Mouse (Mus musculus): Measurements from ENCODE around the gene 4931406P16Rik. TPM values are rescaled to one million over a fixed set of nuclear protein-coding genes. Genes with fewer than 3 reads are reported as not detected.
A peak's percentile ranks its signal among the peaks of the same experiment; 100 is the strongest.

Gene 4931406P16Rik
- 32.2 and 33.3 TPM in 2 replicates for polyA plus RNA-seq (2015; fragmentation: Nextera tagmentation; extraction: Ambion mirVana)

GRCm38 (mm10) chr7:34313443-34313875 lies at the start of gene 4931406P16Rik:
Gene 4931406P16Rik (minus strand): TSS chr7:34313551.
- ATAC-seq (ENCODE audit: low FRiP score, low read depth) = peak; percentile 94
- peak within 1 kb of the TSS; percentile 88 for H3K4me3 ChIP-seq
- peak within 1 kb of the TSS; percentile 87 for H3K9ac ChIP-seq
- peaks cover 18% of the 10 kb centered on the region for H3K4me1 ChIP-seq (replicated peaks)
- no peaks in the 10 kb centered on the region for H3K9me3 ChIP-seq
- peak within 1 kb of the TSS; percentile 88 for H3K27ac ChIP-seq (replicated peaks)
- 1% methylated on average over 36 of the region's 41 CpGs for WGBS
- peak within 1 kb of the TSS; percentile 54 for H3K4me2 ChIP-seq
- H3K36me3 ChIP-seq = no peaks in the 10 kb centered on the region
- H3K27me3 ChIP-seq = no peaks in the 10 kb centered on the region

- Histone ChIP-seq H3K36me3 (peaks cover 45% of the 10 kb centered on the region), H3K27ac (replicated peaks) (no peak overlapping the region), H3K4me1 (replicated peaks) (no peaks in the 10 kb centered on the region), H3K4me2 (no peak overlapping the region), H3K4me3 (no peak overlapping the region), H3K9me3 (no peaks in the 10 kb centered on the region), H3K27me3 (no peaks in the 10 kb centered on the region), H3K9ac (no peak overlapping the region)
- whole genome bisulfite sequencing = 100% methylated on average over 4 of the region's 4 CpGs
- no peak for ATAC-seq (ENCODE audit: low FRiP score, low read depth)
These were observed 42.3 kb upstream of the 4931406P16Rik start for GRCm38 (mm10) chr7:34355629-34356028.

DNA sequence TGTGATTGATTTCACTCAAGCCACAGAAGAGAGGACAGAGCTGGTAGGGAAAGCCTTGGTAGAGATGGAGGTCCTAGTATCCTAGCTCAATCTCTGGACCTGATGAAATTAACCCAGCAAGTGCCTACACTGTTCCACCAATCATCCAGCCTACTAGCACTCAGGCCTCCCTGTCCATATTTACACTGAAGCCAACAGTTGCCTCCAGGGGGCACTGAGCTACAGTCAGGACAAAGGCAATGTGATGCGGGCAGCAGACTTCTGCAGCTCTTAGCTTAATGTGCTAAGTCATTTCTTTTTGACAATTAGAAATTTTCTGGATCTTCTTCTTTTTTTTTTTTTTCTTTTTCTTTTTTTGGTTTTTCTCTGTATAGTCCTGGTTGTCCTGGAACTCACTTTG lies 38.6 kb upstream of the 4931406P16Rik start:
- Histone ChIP-seq H3K4me2 (no peak overlapping the region), H3K27me3 (no peaks in the 10 kb centered on the region), H3K36me3 (peaks cover 67% of the 10 kb centered on the region), H3K9me3 (no peaks in the 10 kb centered on the region), H3K9ac (no peak overlapping the region), H3K4me3 (no peak overlapping the region), H3K27ac (replicated peaks) (no peak overlapping the region), H3K4me1 (replicated peaks) (no peaks in the 10 kb centered on the region)
- WGBS = 77% methylated on average over 1 of the region's 1 CpGs
- ATAC-seq (ENCODE audit: low FRiP score, low read depth) = no peak

- Histone ChIP-seq H3K4me3 (no peak overlapping the region), H3K27ac (replicated peaks) (no peak overlapping the region), H3K36me3 (peaks cover 80% of the 10 kb centered on the region), H3K4me2 (no peak overlapping the region), H3K9me3 (no peaks in the 10 kb centered on the region), H3K9ac (no peak overlapping the region), H3K27me3 (no peaks in the 10 kb centered on the region), H3K4me1 (replicated peaks) (no peaks in the 10 kb centered on the region)
- ATAC-seq (ENCODE audit: low FRiP score, low read depth) = no peak
- WGBS = 91% methylated on average over 5 of the region's 5 CpGs
These were observed 36.8 kb upstream of the 4931406P16Rik start for GRCm38 (mm10) chr7:34350166-34350565.

DNA sequence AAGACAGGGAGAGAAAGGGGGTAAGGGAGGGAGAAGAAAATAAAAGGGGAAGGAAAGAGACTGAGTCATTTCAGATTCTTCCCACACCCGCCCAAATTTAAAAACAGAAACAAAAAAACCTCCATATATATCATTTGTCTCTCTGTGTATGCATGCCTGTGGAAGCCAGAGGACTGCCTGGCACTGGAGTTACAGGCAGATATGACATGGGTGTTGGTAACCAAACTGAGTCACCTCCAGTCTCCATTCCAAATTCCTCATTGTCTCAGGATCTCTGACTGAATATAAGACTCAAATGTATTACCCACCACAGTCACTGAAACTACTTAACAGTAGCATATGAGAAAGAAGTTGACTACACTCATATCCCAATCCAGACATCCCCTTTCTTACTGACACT lies 34.7 kb upstream of the 4931406P16Rik start:
- Histone ChIP-seq H3K4me1 (replicated peaks) (no peaks in the 10 kb centered on the region), H3K9me3 (no peaks in the 10 kb centered on the region), H3K27ac (replicated peaks) (no peak overlapping the region), H3K36me3 (peaks cover 87% of the 10 kb centered on the region), H3K4me3 (no peak overlapping the region), H3K4me2 (no peak overlapping the region), H3K27me3 (no peaks in the 10 kb centered on the region), H3K9ac (no peak overlapping the region)
- no peak for ATAC-seq (ENCODE audit: low FRiP score, low read depth)
- 93% methylated on average over 1 of the region's 1 CpGs for WGBS

GRCm38 (mm10) chr7:34347041-34347440 lies 33.7 kb upstream of the 4931406P16Rik start:
- Histone ChIP-seq H3K4me2 (no peak overlapping the region), H3K9ac (no peak overlapping the region), H3K27ac (replicated peaks) (no peak overlapping the region), H3K36me3 (peaks cover 83% of the 10 kb centered on the region), H3K4me1 (replicated peaks) (no peaks in the 10 kb centered on the region), H3K4me3 (no peak overlapping the region), H3K9me3 (no peaks in the 10 kb centered on the region), H3K27me3 (no peaks in the 10 kb centered on the region)
- no peak for ATAC-seq (ENCODE audit: low FRiP score, low read depth)
- 95% methylated on average over 3 of the region's 3 CpGs for WGBS

DNA sequence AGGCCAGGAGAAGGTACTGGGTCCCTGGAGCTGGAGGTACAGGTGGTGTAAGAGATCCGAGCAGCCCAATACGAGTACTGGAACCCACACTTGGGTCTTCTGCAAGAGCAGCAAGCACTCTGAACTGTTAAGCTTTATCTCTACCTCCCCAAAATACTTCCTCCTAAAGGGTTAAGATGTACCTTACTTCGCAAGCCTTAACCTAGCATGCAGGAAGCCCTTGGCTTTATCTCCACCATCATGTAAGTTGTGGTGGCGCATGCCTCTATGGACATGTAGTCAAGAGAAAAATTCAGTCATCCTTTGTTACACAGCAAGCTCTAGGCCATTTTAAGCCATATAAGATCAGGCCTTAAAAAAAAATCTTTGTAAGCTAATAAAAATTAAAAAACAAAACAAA lies 33.2 kb upstream of the 4931406P16Rik start:
- H3K4me3 ChIP-seq = no peak overlapping the region
- H3K4me1 ChIP-seq (replicated peaks) = no peaks in the 10 kb centered on the region
- H3K27ac ChIP-seq (replicated peaks) = no peak overlapping the region
- no peaks in the 10 kb centered on the region for H3K9me3 ChIP-seq
- no peaks in the 10 kb centered on the region for H3K27me3 ChIP-seq
- H3K36me3 ChIP-seq = peaks cover 80% of the 10 kb centered on the region
- 98% methylated on average over 4 of the region's 4 CpGs for WGBS
- no peak overlapping the region for H3K9ac ChIP-seq
- H3K4me2 ChIP-seq = no peak overlapping the region
- ATAC-seq (ENCODE audit: low FRiP score, low read depth) = no peak

DNA sequence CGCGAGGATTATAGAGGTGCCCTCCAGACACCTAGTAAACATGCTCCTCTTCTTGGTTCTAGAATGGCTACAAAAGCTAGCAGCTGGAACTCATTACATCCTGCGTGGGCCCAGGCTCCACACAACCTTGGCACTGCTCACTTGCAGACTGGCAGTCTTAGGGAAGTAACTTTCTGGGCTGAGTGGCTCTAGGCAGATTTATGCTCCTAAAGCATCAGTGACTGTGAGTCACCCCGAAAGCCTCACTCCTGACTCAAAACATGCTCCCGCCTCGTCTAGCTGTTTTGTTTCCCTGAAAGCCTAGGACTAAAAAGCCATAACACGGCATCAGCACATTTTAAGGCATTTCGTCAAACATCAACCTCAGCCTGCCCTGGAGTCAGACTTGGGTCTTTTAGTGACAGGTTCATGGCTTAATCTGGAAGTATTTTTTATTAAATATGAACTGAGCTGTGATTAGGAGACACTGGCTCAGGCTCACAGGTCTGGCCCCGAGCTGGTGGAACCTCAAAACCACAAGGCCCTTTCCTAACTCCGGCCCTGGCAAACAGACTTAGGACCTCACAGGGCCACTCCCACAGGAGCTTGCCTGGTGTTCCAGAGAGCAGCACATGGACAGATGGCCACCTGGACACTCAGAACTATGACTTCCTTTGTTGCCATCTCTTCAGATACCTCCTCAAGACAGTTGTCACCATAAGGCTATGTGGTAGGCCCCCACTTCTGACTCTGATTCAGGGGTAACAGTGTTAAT lies 28.9 kb upstream of the 4931406P16Rik start:
- Histone ChIP-seq H3K9me3 (no peaks in the 10 kb centered on the region), H3K4me2 (no peak overlapping the region), H3K27ac (replicated peaks) (no peak overlapping the region), H3K9ac (no peak overlapping the region), H3K4me3 (no peak overlapping the region), H3K4me1 (replicated peaks) (no peaks in the 10 kb centered on the region), H3K27me3 (no peaks in the 10 kb centered on the region), H3K36me3 (peaks cover 43% of the 10 kb centered on the region)
- 93% methylated on average over 10 of the region's 10 CpGs for WGBS
- no peak for ATAC-seq (ENCODE audit: low FRiP score, low read depth)

DNA sequence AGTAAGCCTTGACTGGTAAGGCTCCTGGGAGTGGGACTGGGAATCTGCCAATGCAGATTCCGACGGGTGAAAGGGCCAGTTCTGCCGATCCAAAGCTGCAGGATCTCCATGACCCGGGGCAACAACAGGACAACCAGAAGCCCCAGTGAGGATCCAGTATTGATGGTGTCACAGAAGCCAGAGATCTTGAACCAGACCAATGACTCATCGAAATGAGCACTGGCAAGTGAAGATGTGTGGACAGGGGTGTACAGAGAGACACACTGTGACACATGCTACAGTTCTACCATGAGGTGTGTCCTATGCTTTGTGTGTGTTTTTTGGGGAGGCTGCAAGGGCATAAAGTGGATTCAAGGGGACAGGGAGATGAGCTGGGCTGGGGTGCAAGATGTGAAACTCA lies 27.5 kb upstream of the 4931406P16Rik start:
- H3K27me3 ChIP-seq = no peaks in the 10 kb centered on the region
- H3K9ac ChIP-seq = no peak overlapping the region
- H3K36me3 ChIP-seq = peaks cover 31% of the 10 kb centered on the region
- no peak for ATAC-seq (ENCODE audit: low FRiP score, low read depth)
- H3K9me3 ChIP-seq = no peaks in the 10 kb centered on the region
- no peak overlapping the region for H3K4me3 ChIP-seq
- H3K4me2 ChIP-seq = no peak overlapping the region
- WGBS = 88% methylated on average over 5 of the region's 5 CpGs
- H3K27ac ChIP-seq (replicated peaks) = no peak overlapping the region
- H3K4me1 ChIP-seq (replicated peaks) = no peaks in the 10 kb centered on the region

GRCm38 (mm10) chr7:34339164-34339489 lies 25.8 kb upstream of the 4931406P16Rik start:
- Histone ChIP-seq H3K36me3 (peaks cover 16% of the 10 kb centered on the region), H3K27me3 (no peaks in the 10 kb centered on the region), H3K9ac (no peak overlapping the region), H3K4me1 (replicated peaks) (no peaks in the 10 kb centered on the region), H3K9me3 (no peaks in the 10 kb centered on the region), H3K4me2 (no peak overlapping the region), H3K27ac (replicated peaks) (no peak overlapping the region), H3K4me3 (no peak overlapping the region)
- no peak for ATAC-seq (ENCODE audit: low FRiP score, low read depth)
- WGBS = 86% methylated on average over 5 of the region's 5 CpGs

GRCm38 (mm10) chr7:34338445-34339163 lies 25.3 kb upstream of the 4931406P16Rik start:
- no peak overlapping the region for H3K27ac ChIP-seq (replicated peaks)
- H3K4me3 ChIP-seq = no peak overlapping the region
- no peak for ATAC-seq (ENCODE audit: low FRiP score, low read depth)
- no peak overlapping the region for H3K9ac ChIP-seq
- no peaks in the 10 kb centered on the region for H3K9me3 ChIP-seq
- peaks cover 11% of the 10 kb centered on the region; the same call in 1 of the 2 replicates for H3K36me3 ChIP-seq
- H3K4me2 ChIP-seq = no peak overlapping the region
- no peaks in the 10 kb centered on the region for H3K4me1 ChIP-seq (replicated peaks)
- no peaks in the 10 kb centered on the region for H3K27me3 ChIP-seq
- 90% methylated on average over 9 of the region's 9 CpGs for WGBS

DNA sequence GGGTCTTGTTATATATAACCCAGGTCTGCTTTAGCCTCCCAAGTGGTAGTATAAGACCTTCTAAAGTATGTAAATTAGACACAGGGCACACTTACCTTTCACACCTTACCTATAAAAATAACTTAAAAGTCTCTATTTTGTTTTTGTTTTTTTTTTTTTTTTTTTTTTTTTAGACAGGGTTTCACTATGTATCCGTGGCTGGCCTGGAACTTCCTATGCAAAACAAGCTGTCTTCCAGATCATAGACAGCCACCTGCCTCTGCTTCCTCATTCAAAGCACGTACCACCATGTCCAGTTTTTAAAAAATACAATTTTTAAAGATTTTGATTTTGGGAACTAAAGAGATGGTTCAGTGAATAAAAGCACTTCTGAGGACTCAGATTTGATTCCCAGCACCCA lies 23.9 kb upstream of the 4931406P16Rik start:
- Histone ChIP-seq H3K9me3 (no peaks in the 10 kb centered on the region), H3K4me3 (no peak overlapping the region), H3K9ac (no peak overlapping the region), H3K4me1 (replicated peaks) (no peaks in the 10 kb centered on the region), H3K36me3 (peaks cover 3% of the 10 kb centered on the region; the same call in 1 of the 2 replicates), H3K4me2 (no peak overlapping the region), H3K27ac (replicated peaks) (no peak overlapping the region), H3K27me3 (no peaks in the 10 kb centered on the region)
- ATAC-seq (ENCODE audit: low FRiP score, low read depth) = no peak
- WGBS = 86% methylated on average over 2 of the region's 2 CpGs

Measured in hindbrain, embryonic 15.5 days (tissue).